Mouse (Mus musculus) midbrain, embryonic 15.5 days (tissue): ENCODE data around the gene Blcap. TPM values are rescaled to one million over a fixed set of nuclear protein-coding genes. Genes with fewer than 3 reads are reported as not detected.

Experiments
- ATAC-seq: fragments of 200-750 bp; cut with Nextera tagmentation; replicated peaks from 2 replicates; pipeline ENCODE4 v1.8.0; 2017; ENCODE audit warnings: moderate TSS enrichment
- H3K27ac ChIP-seq: fragments of 300-500 bp; sonication (generic); 2 replicates; pipeline ENCODE4 v1.5.1; 2015; ENCODE audit warnings: mild to moderate bottlenecking, inconsistent platforms
- H3K27me3 ChIP-seq: fragments of 300-500 bp; sonication (generic); replicated peaks from 2 replicates; pipeline ENCODE4 v1.6.1; 2015; ENCODE audit warnings: inconsistent platforms
- H3K36me3 ChIP-seq: fragments of 300-500 bp; sonication (generic); replicated peaks from 2 replicates; pipeline ENCODE4 v1.6.1; 2015; ENCODE audit warnings: inconsistent platforms
- H3K4me1 ChIP-seq: fragments of 300-500 bp; sonication (generic); 2 replicates; pipeline ENCODE4 v1.6.1; 2015; ENCODE audit warnings: inconsistent platforms
- H3K4me2 ChIP-seq: fragments of 300-500 bp; sonication (generic); 2 replicates; pipeline ENCODE4 v1.6.1; 2015; ENCODE audit warnings: inconsistent platforms, mild to moderate bottlenecking, moderate library complexity
- H3K4me3 ChIP-seq: fragments of 300-500 bp; sonication (generic); 2 replicates; pipeline ENCODE4 v1.5.1; 2015; ENCODE audit warnings: mild to moderate bottlenecking, inconsistent platforms
- H3K9ac ChIP-seq: fragments of 300-500 bp; sonication (generic); 2 replicates; pipeline ENCODE4 v1.6.1; 2015; ENCODE audit warnings: mild to moderate bottlenecking, inconsistent platforms
- H3K9me3 ChIP-seq: fragments of 300-500 bp; sonication (generic); 2 replicates; pipeline ENCODE4 v1.6.1; 2016; ENCODE audit warnings: inconsistent platforms
- WGBS: fragments of 180-500 bp; shearing (Covaris S2); methylation state at CpG from one replicate; pipeline ENCODE4 v1.1.7; 2015; ENCODE audit warnings: mixed read lengths; 5-methylcytosine and 5-hydroxymethylcytosine counted together
- polyA plus RNA-seq: library from polyadenylated mRNA; unstranded; fragments of >200 nt; fragmentation: Nextera tagmentation; extraction: Ambion mirVana; gene quantifications from 2 replicates; pipeline ENCODE4 v1.2.1, GENCODE M21; 2015

Blcap gene
- polyA plus RNA-seq, 1 experiment from 2014 or later = 336 TPM

DNA sequence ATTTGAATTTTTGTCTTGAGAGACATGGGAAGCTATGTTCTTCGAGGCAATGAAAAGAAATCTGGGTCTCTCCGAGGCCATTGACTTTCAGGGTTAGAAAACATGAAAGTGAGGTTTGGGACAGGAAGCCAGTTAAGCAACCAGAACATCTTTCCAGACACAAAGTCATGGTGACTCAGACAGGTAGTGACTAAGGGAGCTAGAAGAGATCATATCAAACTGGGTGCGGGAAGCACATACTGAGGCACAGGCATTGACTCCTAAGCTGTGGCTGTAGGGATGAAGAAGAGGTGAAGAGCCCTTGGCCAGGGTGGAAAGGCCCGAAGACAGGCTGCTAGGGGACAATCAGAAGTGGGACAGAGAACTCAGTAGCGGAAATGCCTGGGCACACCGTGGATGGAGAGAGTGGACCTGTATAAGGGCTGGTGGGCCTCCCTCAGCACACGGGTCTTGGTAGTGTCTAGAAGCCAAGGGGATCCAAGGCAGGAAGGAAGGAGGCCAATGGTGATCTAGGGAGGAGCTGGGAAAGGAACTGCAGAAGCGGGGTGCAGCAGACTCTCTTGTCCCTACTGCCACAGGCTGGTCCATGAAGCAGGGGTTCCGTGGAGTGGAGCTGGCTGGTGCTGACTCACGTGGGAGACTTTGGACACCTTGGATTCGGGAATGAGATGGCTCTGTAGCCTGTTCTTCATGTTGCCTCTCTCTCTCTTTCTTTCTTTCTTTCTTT is 3.7 kb downstream of the Blcap start:
- peak overlapping the region; percentile 95 for H3K27ac ChIP-seq
- no peaks in the 10 kb centered on the region; the same call in 1 of the 2 replicates for H3K36me3 ChIP-seq
- peak overlapping the region; percentile 100; the same call in 1 of the 2 replicates for H3K4me3 ChIP-seq
- H3K9ac ChIP-seq = peak overlapping the region; percentile 100; the same call in 1 of the 2 replicates
- peak overlapping the region; percentile 83 for H3K4me2 ChIP-seq
- H3K9me3 ChIP-seq = no peaks in the 10 kb centered on the region; the same call in 1 of the 2 replicates
- peaks cover 47% of the 10 kb centered on the region for H3K4me1 ChIP-seq
- WGBS = 83% methylated on average over 11 of the region's 11 CpGs
- no peak for ATAC-seq
- H3K27me3 ChIP-seq = no peaks in the 10 kb centered on the region

GRCm38 (mm10) chr2:157566260-157566952 is 4.7 kb downstream of the Blcap start:
- Histone ChIP-seq H3K36me3 (peaks cover 8% of the 10 kb centered on the region), H3K27me3 (no peaks in the 10 kb centered on the region), H3K4me3 (peak overlapping the region; percentile 100), H3K4me2 (peak overlapping the region; percentile 83), H3K9ac (peak overlapping the region; percentile 100), H3K9me3 (peaks cover under 1% of the 10 kb centered on the region; the same call in 1 of the 2 replicates), H3K4me1 (peaks cover 49% of the 10 kb centered on the region), H3K27ac (peak overlapping the region; percentile 95)
- ATAC-seq = peak; percentile 84
- WGBS = under 1% methylated on average over 36 of the region's 36 CpGs

DNA sequence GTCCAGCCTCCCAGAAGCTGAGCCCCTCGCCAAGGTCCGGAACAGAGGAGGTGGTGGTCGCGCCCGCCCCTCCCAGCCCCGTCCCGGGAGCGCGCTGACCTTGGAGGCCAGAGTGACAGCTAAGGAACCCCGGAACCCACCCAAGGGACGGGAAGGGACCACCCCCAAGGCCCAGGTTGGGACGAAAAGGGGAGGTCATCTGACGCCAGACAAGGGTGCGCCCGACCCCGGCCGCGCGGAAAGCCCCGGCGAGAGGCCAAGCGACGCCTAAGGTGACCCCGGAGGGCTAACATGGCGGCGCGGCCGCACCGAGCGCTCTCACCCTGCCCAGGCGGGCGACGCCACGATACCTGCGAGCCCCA is 5.2 kb downstream of the Blcap start:
- Histone ChIP-seq H3K36me3 (peaks cover 13% of the 10 kb centered on the region), H3K9ac (peak overlapping the region; percentile 100), H3K4me3 (peak overlapping the region; percentile 100), H3K4me1 (peaks cover 45% of the 10 kb centered on the region), H3K27ac (peak overlapping the region; percentile 95), H3K4me2 (peak overlapping the region; percentile 83), H3K9me3 (peaks cover 3% of the 10 kb centered on the region; the same call in 1 of the 2 replicates), H3K27me3 (no peaks in the 10 kb centered on the region)
- peak; percentile 39 for ATAC-seq
- WGBS = under 1% methylated on average over 35 of the region's 35 CpGs

- Histone ChIP-seq H3K4me2 (peak overlapping the region; percentile 83), H3K27me3 (no peaks in the 10 kb centered on the region), H3K9me3 (peaks cover 4% of the 10 kb centered on the region; the same call in 1 of the 2 replicates), H3K27ac (peak overlapping the region; percentile 95), H3K4me1 (peaks cover 45% of the 10 kb centered on the region), H3K36me3 (peaks cover 13% of the 10 kb centered on the region), H3K4me3 (peak overlapping the region; percentile 100), H3K9ac (peak overlapping the region; percentile 100)
- WGBS = 7% methylated on average over 13 of the region's 13 CpGs
- ATAC-seq = no peak
Observed at GRCm38 (mm10) chr2:157565446-157565845, 5.6 kb downstream of the Blcap start.

DNA sequence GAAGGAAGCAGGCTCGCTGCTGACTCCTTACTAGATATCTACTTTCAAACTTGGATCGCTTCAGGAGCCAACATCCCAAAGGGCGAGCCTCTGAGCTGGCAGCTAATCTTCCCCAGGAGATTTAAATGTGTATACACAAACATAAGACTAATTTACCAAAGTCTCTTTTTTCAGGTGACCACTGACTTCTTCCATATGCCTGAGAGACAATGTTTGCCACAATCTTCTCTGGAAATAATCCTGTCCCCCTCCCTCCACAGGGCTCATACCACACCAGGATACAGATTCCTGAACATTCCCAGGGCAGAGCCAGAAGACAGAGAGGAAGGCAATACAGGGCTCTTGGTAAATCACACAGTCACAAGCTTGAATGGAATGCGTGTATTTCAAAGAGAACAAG is 6.4 kb downstream of the Blcap start:
- Histone ChIP-seq H3K36me3 (peaks cover 13% of the 10 kb centered on the region), H3K4me1 (peaks cover 45% of the 10 kb centered on the region), H3K9ac (peak overlapping the region; percentile 100), H3K4me3 (peak overlapping the region; percentile 100), H3K27me3 (no peaks in the 10 kb centered on the region), H3K9me3 (peaks cover 11% of the 10 kb centered on the region; the same call in 1 of the 2 replicates), H3K27ac (peak overlapping the region; percentile 95), H3K4me2 (peak overlapping the region; percentile 83)
- 75% methylated on average over 4 of the region's 4 CpGs for WGBS
- no peak for ATAC-seq

DNA sequence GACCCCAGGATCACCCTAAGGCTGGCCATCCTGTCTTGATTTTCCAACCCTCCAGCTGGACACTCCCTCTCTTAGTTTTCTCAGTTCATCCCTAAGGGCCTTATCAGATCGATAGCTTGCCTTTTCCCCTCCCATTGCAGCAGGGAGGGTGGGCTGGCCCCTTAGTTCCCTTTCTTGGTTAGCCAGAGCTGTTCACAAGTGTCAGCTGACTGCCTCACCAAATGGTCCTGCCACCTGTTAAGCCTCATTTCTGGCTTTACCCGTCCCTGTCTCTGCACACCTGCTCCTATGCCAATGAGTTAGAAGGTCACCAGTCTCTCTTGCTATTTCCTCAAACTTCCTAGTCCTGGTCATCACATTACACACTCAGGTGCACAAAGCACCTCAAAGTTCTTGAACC is 8.0 kb downstream of the Blcap start:
- Histone ChIP-seq H3K4me2 (peak overlapping the region; percentile 83), H3K9me3 (peaks cover 23% of the 10 kb centered on the region; the same call in 1 of the 2 replicates), H3K36me3 (peaks cover 14% of the 10 kb centered on the region), H3K27ac (peak overlapping the region; percentile 95), H3K27me3 (no peaks in the 10 kb centered on the region), H3K4me1 (peaks cover 52% of the 10 kb centered on the region), H3K9ac (peak overlapping the region; percentile 72; the same call in 1 of the 2 replicates), H3K4me3 (peak overlapping the region; percentile 56; the same call in 1 of the 2 replicates)
- 49% methylated on average over 2 of the region's 2 CpGs for WGBS
- ATAC-seq = no peak

- ATAC-seq = peak; percentile 11
- 47% methylated on average over 27 of the region's 27 CpGs for WGBS
- H3K4me1 ChIP-seq = peaks cover 43% of the 10 kb centered on the region
- peaks cover 27% of the 10 kb centered on the region for H3K36me3 ChIP-seq
- peak overlapping the region; percentile 72 for H3K9ac ChIP-seq
- H3K9me3 ChIP-seq = peaks cover 23% of the 10 kb centered on the region; the same call in 1 of the 2 replicates
- peak overlapping the region; percentile 83 for H3K4me2 ChIP-seq
- H3K4me3 ChIP-seq = peak overlapping the region; percentile 56
- no peaks in the 10 kb centered on the region for H3K27me3 ChIP-seq
- H3K27ac ChIP-seq = peak overlapping the region; percentile 95
Observed at GRCm38 (mm10) chr2:157561165-157561836, 9.8 kb downstream of the Blcap start.

DNA sequence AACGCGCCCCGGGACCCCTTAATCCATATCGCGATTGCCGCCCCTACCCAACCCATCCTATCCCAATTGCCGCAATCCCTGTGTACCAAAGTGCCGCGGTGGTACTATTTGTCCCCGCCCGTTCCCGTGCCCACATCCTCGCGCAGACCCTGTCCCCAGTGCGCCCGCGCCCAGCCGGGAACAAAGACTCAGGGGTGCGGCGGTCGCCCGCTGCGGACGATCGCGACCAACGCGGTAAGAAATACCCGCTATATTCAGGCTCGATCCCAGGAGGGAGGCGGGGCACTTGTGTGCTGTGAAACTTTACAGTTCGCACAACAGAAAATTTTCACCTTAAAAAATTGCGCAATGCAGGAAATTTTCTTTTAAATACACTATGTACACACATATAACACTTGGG is 10.8 kb downstream of the Blcap start:
- peaks cover 23% of the 10 kb centered on the region; the same call in 1 of the 2 replicates for H3K9me3 ChIP-seq
- H3K9ac ChIP-seq = peak overlapping the region; percentile 72
- no peak; the same call in none of the 2 replicates for ATAC-seq
- peaks cover 41% of the 10 kb centered on the region for H3K4me1 ChIP-seq
- 54% methylated on average over 33 of the region's 33 CpGs for WGBS
- H3K4me2 ChIP-seq = peak overlapping the region; percentile 83; the same call in 1 of the 2 replicates
- H3K36me3 ChIP-seq = peaks cover 30% of the 10 kb centered on the region
- peak overlapping the region; percentile 56 for H3K4me3 ChIP-seq
- H3K27ac ChIP-seq = peak overlapping the region; percentile 95
- no peaks in the 10 kb centered on the region for H3K27me3 ChIP-seq

- Histone ChIP-seq H3K27ac (peak within 1 kb of the TSS; percentile 95), H3K4me1 (peaks cover 37% of the 10 kb centered on the region), H3K4me3 (peak within 1 kb of the TSS; percentile 56), H3K9ac (peak within 1 kb of the TSS; percentile 72), H3K4me2 (peak within 1 kb of the TSS; percentile 83), H3K27me3 (no peaks in the 10 kb centered on the region), H3K9me3 (peaks cover 23% of the 10 kb centered on the region; the same call in 1 of the 2 replicates), H3K36me3 (peaks cover 30% of the 10 kb centered on the region)
- ATAC-seq = peak; percentile 73
- 49% methylated on average over 27 of the region's 27 CpGs for WGBS
Observed at GRCm38 (mm10) chr2:157559858-157560257, 11.2 kb downstream of the Blcap start, which contains the start of gene Nnat. Gene Nnat, plus strand, starts transcription at chr2:157560078.

DNA sequence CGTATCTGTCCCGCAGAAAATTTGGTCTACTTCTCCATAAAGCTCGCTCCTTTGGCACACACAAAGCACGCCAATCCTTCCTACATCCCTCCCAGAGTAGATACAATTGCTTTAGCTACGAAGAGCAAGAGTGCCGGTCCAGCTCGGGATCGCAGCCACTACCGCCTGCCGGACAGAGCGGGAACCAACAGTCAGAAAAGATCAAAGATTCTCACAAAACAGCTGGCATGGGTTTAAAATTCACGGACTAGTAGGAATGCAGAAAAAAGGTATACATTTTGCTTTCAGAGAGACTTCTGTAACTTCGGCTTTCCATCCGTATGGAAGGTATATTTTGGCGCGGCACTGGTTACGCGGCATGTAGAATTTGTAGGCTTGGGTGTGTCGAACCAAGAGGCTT is 11.6 kb downstream of the Blcap start:
- H3K27ac ChIP-seq = peak overlapping the region; percentile 95
- WGBS = 46% methylated on average over 19 of the region's 19 CpGs
- H3K9ac ChIP-seq = 0 out of 2 replicates have a peak overlapping the region, but pooled peaks have one; percentile 29
- H3K9me3 ChIP-seq = peaks cover 23% of the 10 kb centered on the region; the same call in 1 of the 2 replicates
- peak; percentile 47 for ATAC-seq
- peaks cover 30% of the 10 kb centered on the region for H3K36me3 ChIP-seq
- H3K27me3 ChIP-seq = no peaks in the 10 kb centered on the region
- peaks cover 33% of the 10 kb centered on the region for H3K4me1 ChIP-seq
- peak overlapping the region; percentile 83 for H3K4me2 ChIP-seq
- H3K4me3 ChIP-seq = peak overlapping the region; percentile 56

DNA sequence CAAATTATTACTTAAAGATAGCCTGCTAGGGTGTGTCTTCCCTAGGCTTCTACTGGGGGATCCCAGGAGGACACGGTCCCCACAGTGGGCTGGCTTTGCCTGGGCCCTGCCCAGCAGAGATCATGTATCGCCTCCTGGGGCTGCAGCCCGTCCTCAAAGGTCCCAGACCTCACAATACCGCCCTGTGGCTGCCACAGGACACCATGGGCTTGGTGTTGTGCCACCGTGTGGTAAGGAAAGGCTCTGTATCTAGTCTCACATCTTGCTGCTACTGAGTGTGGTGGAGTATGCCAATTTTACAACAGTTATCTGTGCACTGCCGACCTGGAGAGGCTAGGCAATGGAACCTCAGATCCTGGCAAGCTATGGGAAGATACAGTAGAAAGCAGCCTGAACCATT is 12.6 kb downstream of the Blcap start:
- H3K27me3 ChIP-seq = no peaks in the 10 kb centered on the region
- peaks cover 23% of the 10 kb centered on the region; the same call in 1 of the 2 replicates for H3K9me3 ChIP-seq
- peak overlapping the region; percentile 95 for H3K27ac ChIP-seq
- peaks cover 33% of the 10 kb centered on the region for H3K4me1 ChIP-seq
- H3K4me2 ChIP-seq = peak overlapping the region; percentile 83; the same call in 1 of the 2 replicates
- no peak overlapping the region for H3K4me3 ChIP-seq
- WGBS = 40% methylated on average over 6 of the region's 6 CpGs
- H3K9ac ChIP-seq = no peak overlapping the region
- peaks cover 30% of the 10 kb centered on the region for H3K36me3 ChIP-seq
- no peak for ATAC-seq
